Mouse (Mus musculus) ES-E14 (cell line): Measurements from ENCODE around the gene Chp2.

Source experiments
- ZC3H11A ChIP-seq: IDR thresholded peaks from 2 replicates; pipeline ENCODE4 v1.6.1; 2012; ENCODE audit warnings: low read depth, mild to moderate bottlenecking, inconsistent platforms, low read length, borderline replicate concordance
- ZNF384 ChIP-seq: IDR thresholded peaks from 2 replicates; pipeline ENCODE4 v1.6.1; 2012; ENCODE audit warnings: low read depth, low read length, inconsistent platforms

- TF ChIP-seq ZNF384 (no peak), ZC3H11A (no peak)
Measured at GRCm38 (mm10) chr7:122240413-122241119, 21.3 kb downstream of the Chp2 start.
